Mouse (Mus musculus) midbrain, embryonic 15.5 days (tissue): Measurements from ENCODE around the gene Lamb1. TPM values are rescaled to one million over a fixed set of nuclear protein-coding genes. Genes with fewer than 3 reads are reported as not detected.

ENCODE experiments used
- ATAC-seq: fragments of 200-750 bp; cut with Nextera tagmentation; replicated peaks from 2 replicates; pipeline ENCODE4 v1.8.0; 2017; ENCODE audit warnings: moderate TSS enrichment
- H3K27ac ChIP-seq: fragments of 300-500 bp; sonication (generic); 2 replicates; pipeline ENCODE4 v1.5.1; 2015; ENCODE audit warnings: mild to moderate bottlenecking, inconsistent platforms
- H3K27me3 ChIP-seq: fragments of 300-500 bp; sonication (generic); replicated peaks from 2 replicates; pipeline ENCODE4 v1.6.1; 2015; ENCODE audit warnings: inconsistent platforms
- H3K36me3 ChIP-seq: fragments of 300-500 bp; sonication (generic); replicated peaks from 2 replicates; pipeline ENCODE4 v1.6.1; 2015; ENCODE audit warnings: inconsistent platforms
- H3K4me1 ChIP-seq: fragments of 300-500 bp; sonication (generic); 2 replicates; pipeline ENCODE4 v1.6.1; 2015; ENCODE audit warnings: inconsistent platforms
- H3K4me2 ChIP-seq: fragments of 300-500 bp; sonication (generic); 2 replicates; pipeline ENCODE4 v1.6.1; 2015; ENCODE audit warnings: inconsistent platforms, mild to moderate bottlenecking, moderate library complexity
- H3K4me3 ChIP-seq: fragments of 300-500 bp; sonication (generic); 2 replicates; pipeline ENCODE4 v1.5.1; 2015; ENCODE audit warnings: mild to moderate bottlenecking, inconsistent platforms
- H3K9ac ChIP-seq: fragments of 300-500 bp; sonication (generic); 2 replicates; pipeline ENCODE4 v1.6.1; 2015; ENCODE audit warnings: mild to moderate bottlenecking, inconsistent platforms
- H3K9me3 ChIP-seq: fragments of 300-500 bp; sonication (generic); 2 replicates; pipeline ENCODE4 v1.6.1; 2016; ENCODE audit warnings: inconsistent platforms
- WGBS: fragments of 180-500 bp; shearing (Covaris S2); methylation state at CpG from one replicate; pipeline ENCODE4 v1.1.7; 2015; ENCODE audit warnings: mixed read lengths; 5-methylcytosine and 5-hydroxymethylcytosine counted together
- polyA plus RNA-seq: library from polyadenylated mRNA; unstranded; fragments of >200 nt; fragmentation: Nextera tagmentation; extraction: Ambion mirVana; gene quantifications from 2 replicates; pipeline ENCODE4 v1.2.1, GENCODE M21; 2015

The Lamb1 gene
- polyA plus RNA-seq, 1 experiment from 2014 or later = 16.6 TPM

DNA sequence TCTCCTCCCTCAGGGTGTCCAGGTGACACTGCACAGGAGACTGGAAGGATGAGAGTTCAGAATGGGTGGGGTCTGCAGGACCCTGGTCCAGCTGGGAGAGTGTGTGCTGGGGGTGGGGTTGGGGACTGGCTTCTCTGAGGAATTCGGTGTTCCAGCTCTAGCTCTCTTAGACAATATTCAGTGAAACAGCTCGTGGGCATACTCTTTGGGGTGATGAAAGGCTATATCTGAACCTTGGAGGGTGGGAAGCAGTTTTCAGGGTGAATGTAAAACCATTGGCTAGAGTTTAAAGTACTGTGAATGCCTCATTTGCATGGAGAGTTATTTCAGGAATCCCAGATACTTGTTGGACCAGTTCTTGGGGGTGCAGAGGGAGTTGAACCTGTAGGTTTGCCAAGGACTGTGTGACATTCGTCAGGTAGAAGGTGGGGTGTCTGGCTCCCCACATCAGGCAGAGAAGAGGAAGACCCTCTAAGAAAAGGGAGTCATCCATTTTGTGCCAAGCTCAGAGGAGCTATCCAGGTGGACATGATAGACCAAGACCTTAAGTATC, 25.9 kb upstream of the Lamb1 start:
- no peak for ATAC-seq
- no peaks in the 10 kb centered on the region for H3K36me3 ChIP-seq
- WGBS = 90% methylated on average over 3 of the region's 3 CpGs
- H3K9ac ChIP-seq = no peak overlapping the region
- no peak overlapping the region for H3K4me2 ChIP-seq
- no peaks in the 10 kb centered on the region for H3K9me3 ChIP-seq
- no peak overlapping the region for H3K4me3 ChIP-seq
- no peak overlapping the region for H3K27ac ChIP-seq
- no peaks in the 10 kb centered on the region for H3K27me3 ChIP-seq
- H3K4me1 ChIP-seq = 0 out of 2 replicates have a peak, but pooled peaks cover 4% of the 10 kb centered on the region

DNA sequence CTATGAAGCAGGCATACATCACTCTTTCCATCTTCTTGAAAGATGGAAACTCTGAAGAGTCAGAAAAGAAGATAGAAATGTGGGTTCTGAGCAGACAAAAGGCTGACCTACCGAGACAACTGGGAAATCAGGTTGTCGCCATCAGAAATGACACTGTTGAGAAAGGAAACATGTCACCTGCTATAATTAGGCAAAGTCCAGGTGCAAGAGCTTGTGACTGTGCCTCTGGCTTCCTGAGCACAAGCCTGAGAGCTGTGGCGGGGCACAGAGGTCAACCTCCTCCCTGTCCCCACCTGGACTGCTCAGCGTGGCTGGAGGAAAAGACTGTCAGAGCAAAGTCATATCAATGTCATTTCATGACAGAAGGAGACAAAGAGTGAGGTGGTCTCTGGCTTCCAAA, 25.2 kb upstream of the Lamb1 start:
- WGBS = 78% methylated on average over 4 of the region's 4 CpGs
- Histone ChIP-seq H3K9ac (no peak overlapping the region), H3K4me3 (no peak overlapping the region), H3K27me3 (no peaks in the 10 kb centered on the region), H3K4me1 (0 out of 2 replicates have a peak, but pooled peaks cover 4% of the 10 kb centered on the region), H3K9me3 (no peaks in the 10 kb centered on the region), H3K27ac (no peak overlapping the region), H3K36me3 (no peaks in the 10 kb centered on the region), H3K4me2 (no peak overlapping the region)
- ATAC-seq = no peak

GRCm38 (mm10) chr12:31240470-31240869, 24.6 kb upstream of the Lamb1 start, which contains the start of gene Gm6993:
Gm6993 (plus strand) TSS chr12:31240770.
- H3K36me3 ChIP-seq = no peaks in the 10 kb centered on the region
- H3K4me1 ChIP-seq = 0 out of 2 replicates have a peak, but pooled peaks cover 4% of the 10 kb centered on the region
- H3K9me3 ChIP-seq = no peaks in the 10 kb centered on the region
- H3K27me3 ChIP-seq = no peaks in the 10 kb centered on the region
- H3K9ac ChIP-seq = no peak within 1 kb of the TSS
- H3K4me2 ChIP-seq = no peak within 1 kb of the TSS
- H3K27ac ChIP-seq = no peak within 1 kb of the TSS
- no peak for ATAC-seq
- 81% methylated on average over 5 of the region's 5 CpGs for WGBS
- H3K4me3 ChIP-seq = no peak within 1 kb of the TSS

- no peak overlapping the region for H3K4me2 ChIP-seq
- H3K27me3 ChIP-seq = no peaks in the 10 kb centered on the region
- H3K9ac ChIP-seq = no peak overlapping the region
- no peak for ATAC-seq
- H3K9me3 ChIP-seq = no peaks in the 10 kb centered on the region
- no peak overlapping the region for H3K4me3 ChIP-seq
- H3K36me3 ChIP-seq = no peaks in the 10 kb centered on the region
- 73% methylated on average over 6 of the region's 6 CpGs for WGBS
- 0 out of 2 replicates have a peak, but pooled peaks cover 3% of the 10 kb centered on the region for H3K4me1 ChIP-seq
- no peak overlapping the region for H3K27ac ChIP-seq
Observed at GRCm38 (mm10) chr12:31241595-31242342, 23.3 kb upstream of the Lamb1 start.

- no peak for ATAC-seq
- no peak overlapping the region for H3K4me2 ChIP-seq
- H3K9me3 ChIP-seq = no peaks in the 10 kb centered on the region
- H3K4me3 ChIP-seq = no peak overlapping the region
- WGBS = 77% methylated on average over 2 of the region's 2 CpGs
- no peak overlapping the region for H3K9ac ChIP-seq
- H3K36me3 ChIP-seq = no peaks in the 10 kb centered on the region
- H3K27me3 ChIP-seq = no peaks in the 10 kb centered on the region
- no peak overlapping the region for H3K27ac ChIP-seq
- no peaks in the 10 kb centered on the region for H3K4me1 ChIP-seq
Observed at GRCm38 (mm10) chr12:31244001-31244400, 21.0 kb upstream of the Lamb1 start.

DNA sequence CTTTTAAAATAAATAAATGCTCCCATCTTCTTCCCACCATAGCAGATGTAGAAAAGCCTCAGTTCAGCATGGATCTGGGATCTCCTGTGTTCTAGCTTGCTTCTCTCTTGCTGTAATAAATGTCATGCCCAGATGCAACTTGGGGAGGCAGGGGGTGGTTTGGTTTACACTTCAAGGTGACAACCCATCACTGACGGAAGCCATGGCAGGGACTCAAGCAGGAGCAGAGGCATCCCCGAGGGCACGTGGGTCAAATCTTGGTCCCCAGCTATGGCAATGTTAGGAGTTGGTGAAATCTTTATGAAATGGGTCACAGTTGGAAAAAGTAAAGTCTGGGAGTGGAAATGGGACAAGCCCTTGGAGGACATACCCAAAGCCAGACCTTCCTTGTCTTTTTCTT, 20.3 kb upstream of the Lamb1 start:
- no peak overlapping the region for H3K4me3 ChIP-seq
- H3K9ac ChIP-seq = no peak overlapping the region
- no peak overlapping the region for H3K4me2 ChIP-seq
- H3K4me1 ChIP-seq = no peaks in the 10 kb centered on the region
- no peaks in the 10 kb centered on the region for H3K9me3 ChIP-seq
- WGBS = 94% methylated on average over 3 of the region's 3 CpGs
- H3K27me3 ChIP-seq = no peaks in the 10 kb centered on the region
- ATAC-seq = no peak
- H3K36me3 ChIP-seq = no peaks in the 10 kb centered on the region
- H3K27ac ChIP-seq = no peak overlapping the region

DNA sequence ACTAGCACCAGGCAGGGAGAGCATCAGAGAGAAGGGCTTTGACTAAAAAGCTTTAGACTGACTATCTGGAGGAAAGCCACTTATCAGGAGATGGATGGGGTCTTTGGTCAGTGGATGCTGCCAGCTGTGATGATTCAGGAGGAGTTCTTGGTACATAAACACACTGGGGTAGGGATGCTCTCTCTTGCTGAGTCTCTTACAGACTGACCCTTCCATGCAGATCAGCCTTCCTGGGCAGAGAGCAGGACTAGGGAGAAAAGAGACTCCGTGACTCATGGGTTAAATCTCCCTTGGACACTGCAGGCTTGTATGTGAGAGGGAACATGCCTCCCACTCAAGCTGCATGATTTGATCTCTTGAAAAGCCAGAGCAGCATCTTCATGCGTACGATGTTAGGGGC, 18.9 kb upstream of the Lamb1 start:
- ATAC-seq = no peak
- H3K9ac ChIP-seq = no peak overlapping the region
- H3K27ac ChIP-seq = no peak overlapping the region
- 44% methylated on average over 3 of the region's 3 CpGs for WGBS
- H3K4me2 ChIP-seq = no peak overlapping the region
- H3K9me3 ChIP-seq = no peaks in the 10 kb centered on the region
- no peaks in the 10 kb centered on the region for H3K27me3 ChIP-seq
- H3K4me1 ChIP-seq = no peaks in the 10 kb centered on the region
- H3K4me3 ChIP-seq = no peak overlapping the region
- H3K36me3 ChIP-seq = no peaks in the 10 kb centered on the region

DNA sequence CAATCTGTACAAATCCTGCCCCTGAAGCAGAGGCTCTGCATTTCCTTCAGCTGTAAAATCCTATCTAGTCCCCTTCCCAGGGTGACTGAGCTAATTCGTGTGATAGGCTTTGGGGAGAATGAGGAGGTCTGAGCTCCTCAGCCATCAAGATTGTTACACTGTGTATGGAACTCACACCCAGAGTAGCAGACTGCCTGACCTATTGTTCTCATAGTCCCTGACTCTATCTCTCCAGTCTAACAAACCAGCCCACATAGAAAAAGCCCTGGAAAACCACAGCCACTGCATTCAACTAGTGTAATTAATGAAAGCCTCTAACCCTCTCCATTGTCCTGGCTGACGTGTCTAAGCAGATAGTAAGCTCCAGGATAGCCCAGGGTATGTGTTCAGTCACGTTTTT, 18.4 kb upstream of the Lamb1 start:
- Histone ChIP-seq H3K27ac (no peak overlapping the region), H3K36me3 (no peaks in the 10 kb centered on the region), H3K4me1 (no peaks in the 10 kb centered on the region), H3K4me2 (no peak overlapping the region), H3K27me3 (no peaks in the 10 kb centered on the region), H3K4me3 (no peak overlapping the region), H3K9ac (no peak overlapping the region), H3K9me3 (no peaks in the 10 kb centered on the region)
- no peak for ATAC-seq
- WGBS = 31% methylated on average over 3 of the region's 3 CpGs

DNA sequence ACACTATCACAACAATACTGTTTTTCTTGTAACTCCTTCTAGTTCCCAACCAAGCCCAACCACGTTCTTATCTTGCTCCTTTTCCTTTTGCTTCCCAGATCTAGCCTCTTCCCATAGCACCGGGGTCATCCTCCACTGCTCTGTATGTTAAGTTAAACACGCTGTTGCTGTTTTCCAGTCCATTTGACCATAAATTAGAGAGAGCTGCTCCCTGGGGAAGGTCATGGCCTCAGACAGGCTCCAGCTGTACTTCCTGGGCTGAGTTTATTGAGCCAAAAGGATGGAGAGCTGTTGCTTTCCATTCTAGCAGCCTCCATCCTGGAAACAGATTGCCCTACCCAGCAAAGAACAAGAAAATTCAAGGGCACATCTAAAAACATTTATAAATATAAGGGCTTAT, 16.9 kb upstream of the Lamb1 start:
- Histone ChIP-seq H3K36me3 (no peaks in the 10 kb centered on the region), H3K4me3 (no peak overlapping the region), H3K27me3 (no peaks in the 10 kb centered on the region), H3K9ac (no peak overlapping the region), H3K4me1 (no peaks in the 10 kb centered on the region), H3K27ac (no peak overlapping the region), H3K9me3 (no peaks in the 10 kb centered on the region), H3K4me2 (no peak overlapping the region)
- WGBS = 57% methylated on average over 3 of the region's 3 CpGs
- no peak for ATAC-seq

GRCm38 (mm10) chr12:31248681-31249080, 16.4 kb upstream of the Lamb1 start:
- Histone ChIP-seq H3K4me2 (no peak overlapping the region), H3K27me3 (no peaks in the 10 kb centered on the region), H3K4me3 (no peak overlapping the region), H3K36me3 (no peaks in the 10 kb centered on the region), H3K27ac (no peak overlapping the region), H3K4me1 (no peaks in the 10 kb centered on the region), H3K9ac (no peak overlapping the region), H3K9me3 (no peaks in the 10 kb centered on the region)
- WGBS = 50% methylated on average over 10 of the region's 10 CpGs
- no peak for ATAC-seq

DNA sequence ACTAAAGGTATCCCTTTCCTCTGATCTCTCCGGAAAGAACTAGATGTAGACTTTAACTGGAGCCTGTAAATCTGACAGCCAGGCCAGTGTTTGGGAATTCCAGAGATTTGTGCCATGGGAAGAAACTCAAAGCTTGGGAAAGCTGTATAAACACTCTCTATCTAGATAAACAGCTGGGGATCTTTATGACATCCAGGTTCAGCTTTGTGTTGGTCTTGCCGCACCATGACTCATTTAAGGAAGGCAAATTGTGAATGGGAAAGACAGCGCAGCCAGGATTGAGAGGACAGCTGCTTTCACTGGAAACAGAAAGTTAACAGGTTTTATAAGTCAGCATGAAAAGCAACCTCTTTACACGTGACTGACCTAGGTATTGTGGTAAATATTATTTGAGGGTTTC, 12.8 kb upstream of the Lamb1 start:
- Histone ChIP-seq H3K27ac (no peak overlapping the region), H3K9ac (no peak overlapping the region), H3K4me1 (no peaks in the 10 kb centered on the region), H3K36me3 (no peaks in the 10 kb centered on the region), H3K9me3 (no peaks in the 10 kb centered on the region), H3K27me3 (no peaks in the 10 kb centered on the region), H3K4me3 (no peak overlapping the region), H3K4me2 (no peak overlapping the region)
- ATAC-seq = no peak
- 80% methylated on average over 4 of the region's 4 CpGs for WGBS

GRCm38 (mm10) chr12:31254978-31255377, 10.1 kb upstream of the Lamb1 start:
- Histone ChIP-seq H3K27me3 (no peaks in the 10 kb centered on the region), H3K27ac (no peak overlapping the region), H3K36me3 (no peaks in the 10 kb centered on the region), H3K9me3 (no peaks in the 10 kb centered on the region), H3K4me3 (no peak overlapping the region), H3K9ac (no peak overlapping the region), H3K4me2 (no peak overlapping the region), H3K4me1 (no peaks in the 10 kb centered on the region)
- WGBS = 86% methylated on average over 8 of the region's 8 CpGs
- no peak for ATAC-seq
